Mouse (Mus musculus) liver, embryonic 11.5 days (tissue): ENCODE results near the gene Wwox. TPM values are rescaled to one million over a fixed set of nuclear protein-coding genes. Genes with fewer than 3 reads are reported as not detected.
"Not testable (repeated sequence)": the region's sequence is repeated elsewhere in the genome, so short reads cannot be mapped to it uniquely, and the experiment has no call there.

Experiments
- ATAC-seq: fragments of 200-750 bp; cut with Nextera tagmentation; replicated peaks from 2 replicates; pipeline ENCODE4 v1.8.0; 2017; ENCODE audit warnings: moderate number of reproducible peaks, mild to moderate bottlenecking, moderate TSS enrichment, moderate library complexity; ENCODE audit not compliant: low FRiP score
- DNase-seq: peaks from one replicate; pipeline ENCODE4 v3.0.0-alpha.2; 2017; ENCODE audit warnings: low spot score
- H3K27ac ChIP-seq: fragments of 300-500 bp; sonication (generic); 2 replicates; pipeline ENCODE4 v1.5.1; 2014; ENCODE audit warnings: mild to moderate bottlenecking, low read depth, low read length, control low read depth
- H3K27me3 ChIP-seq: fragments of 300-500 bp; sonication (generic); replicated peaks from 2 replicates; pipeline ENCODE4 v1.6.1; 2014; ENCODE audit warnings: low read length, mixed read lengths; ENCODE audit not compliant: control insufficient read depth, insufficient read depth
- H3K36me3 ChIP-seq: fragments of 300-500 bp; sonication (generic); 2 replicates; pipeline ENCODE4 v1.6.1; 2014; ENCODE audit warnings: mild to moderate bottlenecking, low read length, moderate library complexity, mixed read lengths; ENCODE audit not compliant: control insufficient read depth, insufficient read depth
- H3K4me1 ChIP-seq: fragments of 300-500 bp; sonication (generic); replicated peaks from 2 replicates; pipeline ENCODE4 v1.6.1; 2014; ENCODE audit warnings: low read length, mixed read lengths; ENCODE audit not compliant: control insufficient read depth, insufficient read depth
- H3K4me2 ChIP-seq: fragments of 300-500 bp; sonication (generic); 2 replicates; pipeline ENCODE4 v1.6.1; 2014; ENCODE audit warnings: mild to moderate bottlenecking, control low read depth, moderate library complexity
- H3K4me3 ChIP-seq: fragments of 300-500 bp; sonication (generic); 2 replicates; pipeline ENCODE4 v1.5.1; 2014; ENCODE audit warnings: low read depth, low read length, control low read depth
- H3K9ac ChIP-seq: fragments of 300-500 bp; sonication (generic); 2 replicates; pipeline ENCODE4 v1.6.1; 2014; ENCODE audit warnings: low read depth, low read length, control low read depth
- H3K9me3 ChIP-seq: fragments of 300-500 bp; sonication (generic); 2 replicates; pipeline ENCODE4 v1.6.1; 2016; ENCODE audit warnings: low read length, inconsistent platforms, mixed read lengths; ENCODE audit not compliant: control insufficient read depth
- WGBS: fragments of 180-500 bp; shearing (Covaris S2); extraction: QIAGEN DNeasy Blood & Tissue Kit; methylation state at CpG from one replicate; pipeline ENCODE4 v1.1.7; 2014; 5-methylcytosine and 5-hydroxymethylcytosine counted together
- polyA plus RNA-seq: library from polyadenylated mRNA; unstranded; fragments of >200 nt; fragmentation: Nextera tagmentation; extraction: Ambion mirVana; gene quantifications from 2 replicates; pipeline ENCODE4 v1.2.1, GENCODE M21; 2014

The Wwox gene
- polyA plus RNA-seq, 1 experiment from 2014 or later = 7.3 TPM

DNA sequence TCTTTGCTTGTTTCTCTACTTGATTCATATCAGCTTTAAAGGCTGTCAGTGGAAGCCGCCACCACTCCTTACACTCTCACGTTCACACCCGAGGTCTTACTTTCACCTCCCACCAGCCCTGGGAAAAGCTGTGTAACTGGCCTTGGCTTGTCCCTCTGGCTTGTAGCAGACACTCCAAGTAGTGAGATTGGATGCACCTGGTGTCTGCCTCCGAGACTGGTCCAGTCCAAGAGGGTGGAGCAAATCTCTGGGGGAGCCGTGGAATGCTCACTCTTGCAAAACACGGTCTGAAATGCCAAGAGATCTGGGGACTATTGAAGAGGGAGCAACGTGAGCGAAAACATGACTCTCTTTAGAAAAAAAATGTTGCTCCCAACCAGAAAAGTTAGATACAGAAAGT is 382.1 kb downstream of the Wwox start:
- H3K27ac ChIP-seq = no peak overlapping the region
- 78% methylated on average over 8 of the region's 8 CpGs for WGBS
- no peak for DNase-seq
- H3K4me3 ChIP-seq = no peak overlapping the region
- no peaks in the 10 kb centered on the region for H3K27me3 ChIP-seq
- no peak overlapping the region for H3K4me2 ChIP-seq
- no peaks in the 10 kb centered on the region for H3K9me3 ChIP-seq
- no peaks in the 10 kb centered on the region for H3K36me3 ChIP-seq
- no peak for ATAC-seq
- H3K9ac ChIP-seq = no peak overlapping the region
- no peaks in the 10 kb centered on the region for H3K4me1 ChIP-seq

- ATAC-seq (no peak), DNase-seq (no peak)
- Histone ChIP-seq H3K4me2 (no peak overlapping the region), H3K27me3 (no peaks in the 10 kb centered on the region), H3K9me3 (no peaks in the 10 kb centered on the region), H3K9ac (no peak overlapping the region), H3K36me3 (no peaks in the 10 kb centered on the region), H3K27ac (no peak overlapping the region), H3K4me3 (no peak overlapping the region), H3K4me1 (no peaks in the 10 kb centered on the region)
- 89% methylated on average over 8 of the region's 8 CpGs for WGBS
Observed at GRCm38 (mm10) chr8:114825460-114825859, 386.0 kb downstream of the Wwox start.

DNA sequence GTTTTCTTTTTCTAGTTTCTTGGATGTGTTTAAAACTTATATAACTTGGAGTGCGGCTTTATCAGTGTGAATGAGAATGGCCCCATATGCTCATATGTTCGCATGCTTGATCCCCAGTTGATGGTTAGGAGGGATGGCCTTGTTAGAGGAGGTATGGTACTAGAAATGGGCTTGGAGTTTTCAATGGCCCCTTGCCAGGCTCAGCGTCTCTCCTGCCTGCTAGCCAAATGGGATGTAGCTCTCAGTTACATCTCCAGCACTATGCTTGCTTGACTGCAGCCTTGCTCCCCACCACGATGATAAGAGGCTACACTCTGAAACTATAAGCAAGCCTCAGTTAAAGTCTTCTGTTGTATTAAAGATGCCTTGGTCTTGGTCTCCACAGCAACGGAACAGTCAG is 387.5 kb downstream of the Wwox start:
- Histone ChIP-seq H3K9me3 (no peaks in the 10 kb centered on the region), H3K4me2 (no peak overlapping the region), H3K27ac (no peak overlapping the region), H3K27me3 (no peaks in the 10 kb centered on the region), H3K4me1 (no peaks in the 10 kb centered on the region), H3K36me3 (no peaks in the 10 kb centered on the region), H3K4me3 (no peak overlapping the region), H3K9ac (no peak overlapping the region)
- WGBS = 77% methylated on average over 5 of the region's 5 CpGs
- DNase-seq (no peak), ATAC-seq (no peak)

GRCm38 (mm10) chr8:114827810-114828209 is 388.4 kb downstream of the Wwox start:
- not testable (repeated sequence) for H3K4me2 ChIP-seq, H3K36me3 ChIP-seq, DNase-seq, H3K27me3 ChIP-seq, H3K27ac ChIP-seq, ATAC-seq, H3K4me1 ChIP-seq, H3K9me3 ChIP-seq, H3K4me3 ChIP-seq, H3K9ac ChIP-seq
- WGBS = 55% methylated on average over 1 of the region's 1 CpGs

- Histone ChIP-seq H3K27ac (no peak overlapping the region), H3K4me2 (no peak overlapping the region), H3K4me3 (no peak overlapping the region), H3K9ac (no peak overlapping the region), H3K4me1 (no peaks in the 10 kb centered on the region), H3K36me3 (no peaks in the 10 kb centered on the region), H3K9me3 (no peaks in the 10 kb centered on the region), H3K27me3 (no peaks in the 10 kb centered on the region)
- 72% methylated on average over 9 of the region's 9 CpGs for WGBS
- DNase-seq (no peak), ATAC-seq (no peak)
Observed at GRCm38 (mm10) chr8:114831595-114831994, 392.1 kb downstream of the Wwox start.

DNA sequence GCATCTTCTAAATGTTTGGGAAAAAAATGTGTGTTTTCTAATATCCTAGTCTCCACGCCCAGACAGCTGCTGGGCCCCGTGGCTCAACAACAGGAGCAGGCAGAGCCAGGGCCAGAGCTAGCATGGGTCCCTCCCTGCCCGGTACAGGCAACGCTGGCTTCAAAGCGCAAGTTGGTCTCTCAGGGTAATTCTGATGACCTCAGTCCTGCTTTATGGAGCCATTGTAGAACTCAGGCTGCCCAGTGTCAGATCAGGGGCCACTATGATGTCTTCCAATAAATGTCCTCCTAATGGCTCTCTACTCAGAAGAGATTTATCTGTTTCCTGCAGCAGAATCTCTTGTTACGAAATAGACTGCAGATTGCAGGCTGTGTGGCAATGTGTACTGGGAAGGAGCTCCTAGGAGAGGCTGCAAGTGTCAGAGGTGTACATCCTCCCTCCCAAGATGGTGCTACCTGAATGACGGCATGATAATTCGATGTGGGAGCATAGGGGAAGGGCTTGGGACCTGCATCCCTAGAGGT is 392.9 kb downstream of the Wwox start:
- Histone ChIP-seq H3K36me3 (no peaks in the 10 kb centered on the region), H3K4me1 (no peaks in the 10 kb centered on the region), H3K27me3 (no peaks in the 10 kb centered on the region), H3K4me2 (no peak overlapping the region), H3K4me3 (no peak overlapping the region), H3K9me3 (no peaks in the 10 kb centered on the region), H3K27ac (no peak overlapping the region), H3K9ac (no peak overlapping the region)
- ATAC-seq (no peak), DNase-seq (no peak)
- WGBS = 62% methylated on average over 8 of the region's 8 CpGs

DNA sequence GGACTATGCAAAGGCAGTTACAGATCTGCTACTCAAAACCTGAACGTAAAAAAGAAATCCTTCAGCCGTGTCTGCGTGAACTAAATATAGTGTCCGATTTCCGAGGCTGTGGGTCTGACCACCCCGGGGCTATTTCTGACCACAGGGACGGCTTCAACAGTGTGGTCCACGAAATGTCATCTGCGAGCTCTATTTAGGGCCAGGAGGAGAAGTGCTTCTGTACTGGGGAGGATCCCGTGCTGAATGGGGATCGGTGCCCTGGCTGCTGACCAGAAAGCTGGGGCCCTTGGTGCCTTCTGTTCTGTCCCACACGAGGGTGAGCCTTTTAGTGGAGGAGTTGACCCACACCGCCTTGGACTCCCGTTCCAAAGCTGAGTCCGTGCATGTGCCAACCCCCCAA is 395.3 kb downstream of the Wwox start:
- no peak overlapping the region for H3K9ac ChIP-seq
- no peak overlapping the region for H3K4me2 ChIP-seq
- WGBS = 71% methylated on average over 15 of the region's 15 CpGs
- H3K9me3 ChIP-seq = no peaks in the 10 kb centered on the region
- no peaks in the 10 kb centered on the region for H3K4me1 ChIP-seq
- DNase-seq = no peak
- H3K36me3 ChIP-seq = no peaks in the 10 kb centered on the region
- no peak overlapping the region for H3K27ac ChIP-seq
- no peaks in the 10 kb centered on the region for H3K27me3 ChIP-seq
- H3K4me3 ChIP-seq = no peak overlapping the region
- no peak for ATAC-seq

DNA sequence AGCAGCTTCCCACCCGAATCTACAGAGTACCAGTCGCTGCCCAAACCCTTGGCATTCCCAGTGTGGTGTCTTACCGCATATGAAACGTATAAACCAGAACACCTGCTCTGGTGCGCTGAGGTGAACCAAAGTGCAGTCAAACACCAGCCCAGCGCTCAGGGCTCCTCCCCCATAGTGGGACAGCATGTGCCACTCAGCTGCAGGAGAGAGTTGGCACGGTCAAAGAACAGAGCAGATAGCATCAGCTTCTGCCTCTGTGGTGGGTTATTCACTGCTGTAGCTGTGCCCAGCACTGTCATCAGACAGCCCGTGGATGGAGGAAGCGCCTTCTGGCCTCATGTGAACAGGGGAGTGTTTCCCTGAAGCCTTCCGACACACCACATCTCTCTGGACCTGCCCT is 400.5 kb downstream of the Wwox start:
- no peak overlapping the region for H3K9ac ChIP-seq
- no peak for DNase-seq
- H3K4me3 ChIP-seq = no peak overlapping the region
- no peaks in the 10 kb centered on the region for H3K27me3 ChIP-seq
- 81% methylated on average over 10 of the region's 10 CpGs for WGBS
- no peaks in the 10 kb centered on the region for H3K36me3 ChIP-seq
- no peak overlapping the region for H3K27ac ChIP-seq
- H3K9me3 ChIP-seq = no peaks in the 10 kb centered on the region
- H3K4me1 ChIP-seq = no peaks in the 10 kb centered on the region
- no peak for ATAC-seq
- H3K4me2 ChIP-seq = no peak overlapping the region

- ATAC-seq = no peak
- no peak for DNase-seq
- WGBS = 70% methylated on average over 7 of the region's 7 CpGs
- H3K4me1 ChIP-seq = no peaks in the 10 kb centered on the region; the same call in 1 of the 2 replicates
- no peaks in the 10 kb centered on the region for H3K27me3 ChIP-seq
- H3K4me3 ChIP-seq = no peak overlapping the region
- no peaks in the 10 kb centered on the region for H3K36me3 ChIP-seq
- H3K9me3 ChIP-seq = no peaks in the 10 kb centered on the region
- H3K4me2 ChIP-seq = no peak overlapping the region
- no peak overlapping the region for H3K27ac ChIP-seq
- H3K9ac ChIP-seq = no peak overlapping the region
Observed at GRCm38 (mm10) chr8:114847666-114848065, 408.2 kb downstream of the Wwox start.
